Mouse (Mus musculus) left cerebral cortex, adult 2 months (tissue): ENCODE results near the gene Ddi2. TPM values are rescaled to one million over a fixed set of nuclear protein-coding genes. Genes with fewer than 3 reads are reported as not detected.

Experiments
- DNase-seq, 2 experiments: peaks; one replicate each; pipeline ENCODE4 v3.0.0; 2021 to 2022; ENCODE audit warnings: low spot score in 2 of 2, mixed read lengths in 1 of 2; ENCODE audit errors: extremely low spot score in 1 of 2
- H3K27ac ChIP-seq: fragments of 200-600 bp; 2 replicates; pipeline ENCODE4 v1.8.1; 2022
- H3K4me3 ChIP-seq: fragments of 200-600 bp; 2 replicates; pipeline ENCODE4 v1.8.1; 2022
- CTCF ChIP-seq: fragments of 200-600 bp; IDR thresholded peaks from 2 replicates; pipeline ENCODE4 v1.8.1; 2022; ENCODE audit warnings: antibody characterized with exemption, mild to moderate bottlenecking, moderate library complexity
- intact Hi-C: fragments of 180-260 bp; cut with DNase I; formaldehyde crosslinking; loops from one replicate; pipeline ENCODE4 v1.15.1; 2025
- total RNA-seq, 2 experiments: library from RNA; stranded (reverse); gene quantifications; 2 replicates each; pipeline ENCODE4 v1.2.3; 2021

The Ddi2 gene
- total RNA-seq, 2 experiments from 2014 or later = 47.8 to 48.5 TPM

DNA sequence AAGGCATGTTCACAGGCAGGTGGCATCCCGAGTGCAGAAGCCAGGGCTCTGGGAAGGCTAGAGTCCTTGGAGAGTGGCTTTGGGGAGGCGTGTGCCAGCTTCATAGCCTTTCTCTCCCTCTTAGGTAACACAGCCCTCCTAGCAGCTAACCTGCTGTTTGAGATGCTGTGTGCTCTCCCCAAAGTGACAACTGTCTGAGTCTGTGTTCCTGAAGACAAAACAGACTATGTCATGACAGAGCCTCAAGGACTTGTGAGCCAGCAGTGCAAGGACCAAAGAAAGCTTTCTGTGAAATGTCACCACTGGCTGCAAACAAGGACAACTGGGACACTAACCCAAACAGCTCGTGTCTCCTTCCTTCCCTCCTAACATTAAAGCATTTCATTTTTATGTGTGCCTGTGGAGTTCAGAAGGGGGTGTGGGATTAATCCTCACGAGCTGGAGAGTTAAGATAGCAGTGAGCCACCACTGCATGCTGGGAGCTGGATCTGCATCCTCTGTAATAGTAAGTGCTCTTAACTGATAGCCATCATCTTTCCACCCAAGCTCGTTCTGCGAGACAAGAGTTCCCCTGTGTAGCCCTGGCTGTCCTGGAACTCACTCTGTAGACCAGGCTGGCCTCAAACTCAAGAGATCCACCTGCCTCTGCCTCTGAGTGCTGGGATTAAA lies 35.8 kb upstream of the Ddi2 start:
- no peak for TF ChIP-seq CTCF
- H3K4me3 ChIP-seq = no peak overlapping the region
- intact Hi-C loops = no loop called here
- no peak for DNase-seq
- H3K27ac ChIP-seq = no peak overlapping the region

DNA sequence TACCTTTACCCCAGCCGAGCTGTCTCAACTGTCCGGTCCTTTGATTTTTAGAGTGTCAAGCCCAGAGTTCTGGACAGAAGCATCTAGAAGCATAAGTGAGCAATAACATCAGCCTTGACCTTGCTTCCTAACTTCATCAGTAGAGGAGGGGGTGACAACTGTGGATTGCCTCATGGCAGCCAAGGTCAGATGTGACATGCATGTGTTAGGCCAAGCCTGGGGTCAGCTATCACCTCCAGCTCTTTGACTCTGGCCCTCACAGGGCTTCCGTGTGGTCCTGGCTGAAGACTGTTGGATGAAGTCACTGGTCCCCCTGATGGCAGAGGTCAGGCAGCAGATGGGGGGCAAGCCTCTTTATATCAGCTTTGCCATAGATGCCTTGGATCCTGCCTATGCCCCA lies 33.9 kb upstream of the Ddi2 start:
- TF ChIP-seq CTCF = no peak
- Histone ChIP-seq H3K27ac (no peak overlapping the region), H3K4me3 (no peak overlapping the region)
- DNase-seq = no peak
- intact Hi-C loops = no loop called here

- TF ChIP-seq CTCF = no peak
- no peak overlapping the region for H3K27ac ChIP-seq
- intact Hi-C loops = no loop called here
- no peak overlapping the region for H3K4me3 ChIP-seq
- no peak for DNase-seq
Measured at GRCm38 (mm10) chr4:141755375-141755930, 32.2 kb upstream of the Ddi2 start.

DNA sequence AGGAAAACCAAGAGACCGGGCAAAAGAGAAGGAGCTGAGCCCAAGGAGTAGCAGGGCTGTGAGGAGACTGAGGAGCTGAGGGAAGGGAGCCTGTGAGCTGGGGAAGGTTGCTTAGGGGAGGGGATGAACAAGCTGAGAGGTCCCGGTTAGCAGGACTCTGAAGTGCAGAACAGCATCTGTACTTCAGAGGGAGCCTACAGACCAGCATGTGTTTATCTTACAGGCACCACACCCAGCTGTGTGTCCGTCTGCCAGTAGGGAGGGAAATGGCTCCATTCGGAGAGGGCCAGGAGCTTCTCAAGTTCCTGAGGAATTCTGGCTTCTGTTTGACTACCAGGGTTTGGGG lies 28.8 kb upstream of the Ddi2 start:
- intact Hi-C loops = no loop called here
- TF ChIP-seq CTCF = no peak
- no peak for DNase-seq
- Histone ChIP-seq H3K27ac (no peak overlapping the region), H3K4me3 (no peak overlapping the region)

DNA sequence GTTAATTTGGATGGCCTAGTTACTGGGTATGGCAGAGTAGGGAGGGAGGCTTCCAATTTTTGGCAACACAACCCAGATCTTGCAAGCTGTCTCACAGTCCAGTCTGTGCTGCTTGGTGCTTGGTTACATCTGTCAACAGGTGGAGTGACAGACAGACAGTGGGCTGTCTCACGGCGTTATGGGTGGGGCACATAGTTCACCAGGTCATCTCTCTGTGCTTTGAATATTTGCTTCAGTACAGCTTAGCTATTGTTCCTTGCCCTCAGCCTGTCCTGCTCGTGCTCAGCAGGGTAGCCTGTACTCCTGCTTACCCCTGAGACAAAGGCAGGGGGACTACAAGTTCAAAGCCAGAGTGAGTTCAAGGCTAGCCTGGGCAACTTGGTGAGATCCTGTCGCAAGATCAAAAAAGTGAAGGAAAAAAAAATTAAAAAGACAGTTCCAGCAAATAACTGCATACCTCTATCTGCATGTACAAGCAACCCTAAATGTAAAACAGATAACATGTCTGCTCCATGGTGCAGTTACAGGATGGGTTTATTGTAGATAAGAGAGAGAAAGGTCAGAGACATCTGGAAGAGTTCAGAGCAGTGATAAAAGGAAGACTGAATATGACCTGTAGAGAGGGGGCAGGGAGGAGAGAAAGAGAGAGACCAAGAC lies 28.3 kb upstream of the Ddi2 start:
- intact Hi-C loops = no loop called here
- Histone ChIP-seq H3K27ac (no peak overlapping the region), H3K4me3 (no peak overlapping the region)
- TF ChIP-seq CTCF = no peak
- DNase-seq = no peak

- intact Hi-C loops = no loop called here
- Histone ChIP-seq H3K27ac (no peak overlapping the region), H3K4me3 (no peak overlapping the region)
- TF ChIP-seq CTCF = no peak
- no peak for DNase-seq
Measured at GRCm38 (mm10) chr4:141750826-141751225, 27.6 kb upstream of the Ddi2 start.

GRCm38 (mm10) chr4:141749557-141749956 lies 26.3 kb upstream of the Ddi2 start:
- DNase-seq = no peak
- intact Hi-C loops = no loop called here
- no peak overlapping the region for H3K4me3 ChIP-seq
- TF ChIP-seq CTCF = no peak
- no peak overlapping the region for H3K27ac ChIP-seq

GRCm38 (mm10) chr4:141746578-141747346 lies 23.5 kb upstream of the Ddi2 start, which contains the start of gene Agmat:
Gene Agmat, plus strand, starts transcription at chr4:141746672.
- no peak for TF ChIP-seq CTCF
- intact Hi-C loops = no loop called here
- H3K4me3 ChIP-seq = 0 out of 2 replicates have a peak within 1 kb of the TSS, but pooled peaks have one; percentile 9
- H3K27ac ChIP-seq = no peak within 1 kb of the TSS
- no peak for DNase-seq

DNA sequence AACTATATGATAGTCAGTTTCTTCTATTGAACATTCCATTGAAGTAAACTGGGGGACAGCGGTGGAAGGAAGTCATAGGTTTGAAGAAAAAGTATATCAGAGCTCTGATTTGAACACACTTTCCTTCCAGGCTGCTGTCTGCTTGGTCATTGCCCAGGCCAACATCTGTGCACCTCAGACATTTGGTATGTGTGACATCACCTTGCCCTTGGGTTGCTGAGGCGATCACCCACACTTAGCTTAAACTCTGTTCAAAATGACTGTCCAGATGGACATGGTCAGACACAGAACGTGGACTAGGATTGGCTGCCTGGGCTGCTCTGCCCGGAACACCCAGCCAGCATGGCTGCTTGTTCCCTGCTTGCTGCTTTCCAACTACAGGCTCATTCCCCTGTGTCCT lies 19.2 kb upstream of the Ddi2 start:
- H3K27ac ChIP-seq = no peak overlapping the region
- no peak for TF ChIP-seq CTCF
- DNase-seq = no peak
- intact Hi-C loops = no loop called here
- no peak overlapping the region for H3K4me3 ChIP-seq

- no peak overlapping the region for H3K4me3 ChIP-seq
- H3K27ac ChIP-seq = no peak overlapping the region
- no peak for DNase-seq
- TF ChIP-seq CTCF = no peak
- intact Hi-C loops = no loop called here
Measured at GRCm38 (mm10) chr4:141741856-141742255, 18.6 kb upstream of the Ddi2 start.

GRCm38 (mm10) chr4:141738015-141738414 lies 14.8 kb upstream of the Ddi2 start:
- intact Hi-C loops = no loop called here
- DNase-seq = no peak
- no peak for TF ChIP-seq CTCF
- no peak overlapping the region for H3K4me3 ChIP-seq
- H3K27ac ChIP-seq = no peak overlapping the region

DNA sequence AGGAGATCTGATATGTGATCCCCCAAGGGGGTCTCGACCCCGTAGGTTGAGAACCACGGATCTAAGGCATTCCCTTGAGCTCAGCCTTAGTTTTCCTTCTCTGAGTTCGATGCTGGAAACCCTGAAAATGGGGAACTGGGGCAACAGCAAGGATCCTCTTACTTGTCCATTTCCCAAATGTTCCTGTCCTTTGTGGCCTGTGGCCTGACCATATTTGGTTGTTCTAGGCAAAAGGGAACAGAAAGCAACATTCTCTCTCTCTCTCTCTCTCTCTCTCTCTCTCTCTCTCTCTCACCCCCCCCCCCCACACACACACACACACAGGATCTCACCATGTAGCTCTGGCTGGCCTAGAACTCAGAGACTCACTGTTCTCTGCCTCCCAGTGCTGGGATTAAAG lies 13.6 kb upstream of the Ddi2 start:
- H3K27ac ChIP-seq = no peak overlapping the region
- intact Hi-C loops = no loop called here
- no peak overlapping the region for H3K4me3 ChIP-seq
- no peak for TF ChIP-seq CTCF
- DNase-seq = no peak
